Mouse (Mus musculus) small intestine, adult 2 months (tissue): ENCODE measurements at regions not wholly inside any gene's neighbourhood (a gene's known extent, or its start where the extent isn't known, plus 50 kb on each side); places are given as distances from the start of the nearest gene placed in this dataset.

Source experiments
- H3K27ac ChIP-seq: fragments of 200-500 bp; 2 replicates; pipeline ENCODE4 v1.5.1; 2012; ENCODE audit warnings: low read depth, low read length, control low read depth, inconsistent platforms; ENCODE audit not compliant: insufficient read depth
- H3K27me3 ChIP-seq: fragments of 200-500 bp; 2 replicates; pipeline ENCODE4 v1.6.1; 2012; ENCODE audit warnings: mild to moderate bottlenecking, moderate library complexity, low read length, inconsistent platforms; ENCODE audit not compliant: control insufficient read depth, insufficient read depth
- H3K36me3 ChIP-seq: fragments of 200-500 bp; 2 replicates; pipeline ENCODE4 v1.6.1; 2012; ENCODE audit warnings: mild to moderate bottlenecking, low read length, control low read depth, inconsistent platforms; ENCODE audit not compliant: control insufficient read depth, insufficient read depth
- H3K4me1 ChIP-seq: fragments of 200-500 bp; 2 replicates; pipeline ENCODE4 v1.6.1; 2012; ENCODE audit warnings: low read length, inconsistent platforms, mixed read lengths; ENCODE audit not compliant: control insufficient read depth, insufficient read depth, insufficient read length
- H3K4me3 ChIP-seq: fragments of 200-500 bp; 2 replicates; pipeline ENCODE4 v1.5.1; 2012; ENCODE audit warnings: low read depth, mild to moderate bottlenecking, control low read depth, inconsistent platforms, low read length, moderate library complexity
- CTCF ChIP-seq: fragments of 200-500 bp; IDR thresholded peaks from 2 replicates; pipeline ENCODE4 v1.5.1; 2012; ENCODE audit warnings: low read depth, mild to moderate bottlenecking, control low read depth, inconsistent platforms, low read length, moderate library complexity, mixed read lengths; ENCODE audit not compliant: insufficient replicate concordance, insufficient read length; ENCODE audit errors: extremely low read depth
- POLR2A ChIP-seq: fragments of 200-500 bp; IDR thresholded peaks from 2 replicates; pipeline ENCODE4 v1.6.1; 2012; ENCODE audit warnings: low read depth, mild to moderate bottlenecking, control low read depth, inconsistent platforms, low read length, moderate library complexity
- WGBS: fragments of 180-500 bp; shearing (Covaris S2); methylation state at CpG from one replicate; pipeline ENCODE4 v1.1.7; 2018; 5-methylcytosine and 5-hydroxymethylcytosine counted together

DNA sequence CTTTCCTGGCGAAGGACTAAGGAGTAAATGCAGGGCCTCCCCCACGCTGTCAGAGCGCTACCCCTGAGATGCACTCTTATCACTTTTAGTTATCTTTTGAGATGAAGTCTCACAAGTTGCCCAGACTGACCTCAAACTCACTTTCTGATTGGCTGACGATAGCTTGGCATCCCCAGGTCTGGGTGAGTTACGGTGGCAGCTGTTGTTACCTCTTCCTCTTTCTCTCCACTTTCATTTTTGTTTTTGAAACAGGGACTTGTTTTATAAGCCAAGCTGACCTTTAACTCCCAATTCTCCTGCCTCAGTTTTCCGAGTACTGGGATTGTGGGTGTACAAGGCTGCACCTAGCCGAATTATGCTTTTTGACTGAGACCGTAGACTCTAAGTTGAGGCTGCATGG lies 53.0 kb upstream of the Tcf7l2 start:
- Histone ChIP-seq H3K27ac (peak overlapping the region; percentile 95), H3K4me3 (no peak overlapping the region), H3K27me3 (no peaks in the 10 kb centered on the region), H3K36me3 (no peaks in the 10 kb centered on the region), H3K4me1 (peaks cover 13% of the 10 kb centered on the region; the same call in 1 of the 2 replicates)
- TF ChIP-seq POLR2A, result no peak
- TF ChIP-seq CTCF, result no peak
- 34% methylated on average over 8 of the region's 8 CpGs for WGBS

DNA sequence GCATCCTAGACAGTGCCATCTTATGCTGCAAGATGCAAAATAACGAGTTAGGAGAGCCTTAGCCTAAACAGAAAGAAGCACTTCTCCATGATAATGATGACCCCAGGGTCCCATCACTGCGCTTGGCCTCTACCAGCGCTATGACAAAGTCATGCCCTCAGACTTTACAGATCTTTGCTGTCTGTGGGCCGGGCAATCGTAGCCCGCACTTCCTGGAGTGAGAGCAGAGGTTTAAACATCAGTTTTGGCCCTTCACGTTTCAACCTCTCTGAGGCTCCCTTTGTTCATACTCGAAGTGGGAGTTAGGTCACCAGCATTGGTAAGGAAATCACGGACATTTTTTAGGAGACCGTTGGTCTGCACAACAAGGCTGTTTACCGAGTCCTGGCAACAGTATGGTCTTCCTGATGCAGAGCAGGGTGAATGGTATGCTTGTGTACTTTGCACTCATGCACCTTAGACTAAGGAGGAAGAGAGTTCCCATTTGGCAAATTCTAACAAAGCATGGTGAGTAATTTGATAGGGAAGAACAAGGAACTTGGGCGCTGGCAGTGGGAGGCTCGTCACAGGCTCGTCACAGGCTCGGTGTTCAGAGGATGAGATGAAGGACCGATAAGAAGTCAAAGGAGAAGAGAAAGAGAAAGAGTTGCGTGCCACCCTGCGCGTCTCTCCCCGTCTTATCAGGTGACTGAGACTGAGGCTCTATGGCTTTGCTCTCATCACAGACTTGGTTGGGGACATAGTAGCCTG lies 52.2 kb upstream of the Tcf7l2 start:
- peak overlapping the region; percentile 95 for H3K27ac ChIP-seq
- H3K4me1 ChIP-seq, result peaks cover 13% of the 10 kb centered on the region; the same call in 1 of the 2 replicates
- WGBS, result 28% methylated on average over 20 of the region's 20 CpGs
- no peaks in the 10 kb centered on the region for H3K27me3 ChIP-seq
- no peak overlapping the region for H3K4me3 ChIP-seq
- no peaks in the 10 kb centered on the region for H3K36me3 ChIP-seq
- TF ChIP-seq POLR2A (no peak), CTCF (no peak)
